Mouse (Mus musculus): Measurements from ENCODE around the gene Ano6. TPM values are rescaled to one million over a fixed set of nuclear protein-coding genes. Genes with fewer than 3 reads are reported as not detected.

Gene Ano6
- polyA plus RNA-seq, 1 experiment from 2014 or later = 24.6 TPM

DNA sequence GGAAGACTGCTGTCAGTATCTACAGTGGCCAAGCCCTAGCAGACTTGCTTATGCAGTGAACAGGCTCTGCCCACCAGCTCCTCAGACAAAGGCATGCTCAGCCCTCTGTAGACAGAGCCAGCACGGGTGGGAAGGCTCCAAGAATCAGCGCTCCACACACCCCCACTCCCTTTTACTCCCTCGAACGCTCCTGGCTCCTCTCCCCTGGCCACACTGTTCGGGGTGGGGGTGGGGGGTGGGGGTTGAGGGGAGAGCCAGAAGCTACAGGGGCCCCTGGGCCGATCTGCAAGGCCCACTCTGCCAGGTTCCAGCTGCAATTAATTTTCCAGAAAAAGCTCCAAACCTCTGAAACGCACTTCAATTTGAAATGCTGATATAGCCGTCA, 221.7 kb downstream of the Ano6 start:
- no peak overlapping the region for H3K4me2 ChIP-seq (ENCODE audit: low read length)
- H3K9me3 ChIP-seq (replicated peaks; ENCODE audit: control insufficient read depth, low read length, poor library complexity, severe bottlenecking) = no peaks in the 10 kb centered on the region; the same call in 1 of the 2 replicates
- H3K27ac ChIP-seq (ENCODE audit: low read length) = peak overlapping the region; percentile 68
- H3K4me3 ChIP-seq (ENCODE audit: low read depth, low read length) = no peak overlapping the region
- ATAC-seq = peak; percentile 73
- 46% methylated on average over 8 of the region's 8 CpGs for WGBS
- H3K36me3 ChIP-seq (ENCODE audit: control insufficient read depth, insufficient read depth, low read length) = no peaks in the 10 kb centered on the region
- no peak overlapping the region for H3K9ac ChIP-seq (ENCODE audit: low read depth, low read length)
- peaks cover 3% of the 10 kb centered on the region; the same call in 1 of the 2 replicates for H3K4me1 ChIP-seq (ENCODE audit: control insufficient read depth, insufficient read depth, low read length)
- H3K27me3 ChIP-seq (ENCODE audit: control insufficient read depth, insufficient read depth, low read depth, low read length) = no peaks in the 10 kb centered on the region

DNA sequence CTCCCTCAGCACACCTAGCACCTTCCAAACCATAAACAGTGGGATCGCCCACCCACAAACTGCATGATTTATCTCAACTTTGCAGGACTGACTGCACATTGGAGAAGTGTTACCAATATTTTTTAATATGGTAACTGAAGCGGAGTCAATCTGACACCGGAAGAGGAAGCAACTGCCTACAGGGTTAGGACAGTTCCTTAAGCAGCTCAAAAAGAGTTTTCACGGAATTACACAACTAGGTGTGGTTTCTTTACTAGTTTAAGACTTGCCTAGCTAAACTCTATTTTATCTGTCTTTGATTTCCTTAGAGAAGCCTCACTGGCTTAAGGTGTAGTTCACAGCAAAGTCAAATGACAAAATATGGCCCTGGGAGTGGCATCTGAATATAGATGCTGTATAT, 223.9 kb downstream of the Ano6 start:
- Histone ChIP-seq H3K4me3 (ENCODE audit: low read depth, low read length) (no peak overlapping the region), H3K36me3 (ENCODE audit: control insufficient read depth, insufficient read depth, low read length) (no peaks in the 10 kb centered on the region), H3K4me2 (ENCODE audit: low read length) (no peak overlapping the region), H3K27ac (ENCODE audit: low read length) (no peak overlapping the region), H3K9ac (ENCODE audit: low read depth, low read length) (no peak overlapping the region), H3K9me3 (replicated peaks; ENCODE audit: control insufficient read depth, low read length, poor library complexity, severe bottlenecking) (no peaks in the 10 kb centered on the region; the same call in 1 of the 2 replicates), H3K4me1 (ENCODE audit: control insufficient read depth, insufficient read depth, low read length) (peaks cover 3% of the 10 kb centered on the region; the same call in 1 of the 2 replicates), H3K27me3 (ENCODE audit: control insufficient read depth, insufficient read depth, low read depth, low read length) (no peaks in the 10 kb centered on the region)
- WGBS = 96% methylated on average over 4 of the region's 4 CpGs
- ATAC-seq = no peak

DNA sequence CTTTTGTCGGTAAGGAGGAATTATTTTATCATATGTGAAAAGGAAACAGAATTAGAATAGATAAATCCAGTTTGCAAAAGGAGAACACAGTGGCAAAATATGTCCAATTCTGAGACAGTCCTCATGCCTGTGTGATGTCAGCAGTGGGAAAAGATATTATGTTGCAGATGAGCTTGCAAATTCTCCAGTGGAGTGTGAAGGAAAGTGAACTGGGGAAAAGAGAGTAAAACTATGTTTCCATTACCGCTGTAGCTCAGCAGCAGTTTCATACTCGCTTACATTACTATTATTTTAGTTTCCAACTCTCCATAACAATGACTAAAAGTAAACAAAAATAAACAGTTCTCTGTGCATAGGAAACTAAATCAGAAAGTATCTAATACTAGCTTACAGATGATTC, 229.8 kb downstream of the Ano6 start:
- H3K27ac ChIP-seq (ENCODE audit: low read length) = no peak overlapping the region
- H3K36me3 ChIP-seq (ENCODE audit: control insufficient read depth, insufficient read depth, low read length) = no peaks in the 10 kb centered on the region
- H3K4me2 ChIP-seq (ENCODE audit: low read length) = no peak overlapping the region
- no peaks in the 10 kb centered on the region for H3K4me1 ChIP-seq (ENCODE audit: control insufficient read depth, insufficient read depth, low read length)
- no peak for ATAC-seq
- H3K9me3 ChIP-seq (replicated peaks; ENCODE audit: control insufficient read depth, low read length, poor library complexity, severe bottlenecking) = no peaks in the 10 kb centered on the region; the same call in 1 of the 2 replicates
- no peaks in the 10 kb centered on the region for H3K27me3 ChIP-seq (ENCODE audit: control insufficient read depth, insufficient read depth, low read depth, low read length)
- no peak overlapping the region for H3K9ac ChIP-seq (ENCODE audit: low read depth, low read length)
- WGBS = 94% methylated on average over 3 of the region's 3 CpGs
- H3K4me3 ChIP-seq (ENCODE audit: low read depth, low read length) = no peak overlapping the region

DNA sequence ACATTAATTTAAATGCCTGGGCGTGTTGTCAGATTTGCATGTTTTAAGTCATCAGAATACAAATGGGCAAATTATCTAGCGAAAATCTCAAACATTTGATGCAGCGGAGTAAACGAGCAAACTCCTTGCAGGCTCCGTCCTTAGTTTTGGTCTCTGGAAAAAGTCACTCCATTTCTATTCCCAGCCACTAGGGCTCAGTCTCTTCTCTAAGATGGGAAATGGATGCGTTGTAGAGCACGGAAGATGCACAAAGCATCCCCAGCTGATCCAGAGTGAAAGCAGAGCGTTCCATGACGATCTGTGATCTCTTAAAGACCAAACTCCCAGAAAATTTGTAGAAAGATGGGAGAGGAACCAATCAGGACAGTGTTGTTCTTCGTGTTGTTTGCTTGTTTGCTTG, 230.9 kb downstream of the Ano6 start:
- WGBS = 51% methylated on average over 10 of the region's 10 CpGs
- no peak for ATAC-seq
- H3K9ac ChIP-seq (ENCODE audit: low read depth, low read length) = no peak overlapping the region

More for the DNA sequence above, 230.9 kb downstream of the Ano6 start:
- Histone ChIP-seq H3K36me3 (ENCODE audit: control insufficient read depth, insufficient read depth, low read length) (no peaks in the 10 kb centered on the region), H3K27ac (ENCODE audit: low read length) (no peak overlapping the region), H3K9me3 (replicated peaks; ENCODE audit: control insufficient read depth, low read length, poor library complexity, severe bottlenecking) (no peaks in the 10 kb centered on the region; the same call in 1 of the 2 replicates), H3K27me3 (ENCODE audit: control insufficient read depth, insufficient read depth, low read depth, low read length) (no peaks in the 10 kb centered on the region), H3K4me2 (ENCODE audit: low read length) (no peak overlapping the region), H3K4me3 (ENCODE audit: low read depth, low read length) (no peak overlapping the region), H3K4me1 (ENCODE audit: control insufficient read depth, insufficient read depth, low read length) (no peaks in the 10 kb centered on the region)

Small RNAs within 50 kb of the gene (microRNA-seq; reads per million reads assigned to microRNA genes)
- gene Gm25070 = not detected

Other genes starting within 250 kb of the Ano6 start
- gene Dbx2, start 134.9 kb upstream of the Ano6 start, polyA plus RNA-seq (2015; fragmentation: Nextera tagmentation; extraction: Ambion mirVana) = 7.8 and 12.2 TPM in 2 replicates

Measured in midbrain, embryonic 16.5 days (tissue).